Mouse (Mus musculus) neural tube, embryonic 15.5 days (tissue): Measurements from ENCODE around the gene Olfr91. TPM values are rescaled to one million over a fixed set of nuclear protein-coding genes. Genes with fewer than 3 reads are reported as not detected.
A peak's percentile ranks its signal among the peaks of the same experiment; 100 is the strongest.

ENCODE experiments used
- ATAC-seq: fragments of 200-750 bp; cut with Nextera tagmentation; 2 replicates; pipeline ENCODE4 v1.8.0; 2017; ENCODE audit warnings: mild to moderate bottlenecking, moderate TSS enrichment, moderate library complexity; ENCODE audit not compliant: low FRiP score
- H3K27ac ChIP-seq: fragments of 300-500 bp; sonication (generic); replicated peaks from 2 replicates; pipeline ENCODE4 v1.5.1; 2015; ENCODE audit warnings: mild to moderate bottlenecking, inconsistent platforms
- H3K27me3 ChIP-seq: fragments of 300-500 bp; sonication (generic); replicated peaks from 2 replicates; pipeline ENCODE4 v1.6.1; 2015; ENCODE audit warnings: inconsistent platforms
- H3K36me3 ChIP-seq: fragments of 300-500 bp; sonication (generic); 2 replicates; pipeline ENCODE4 v1.6.1; 2015; ENCODE audit warnings: inconsistent platforms
- H3K4me1 ChIP-seq: fragments of 300-500 bp; sonication (generic); 2 replicates; pipeline ENCODE4 v1.6.1; 2015; ENCODE audit warnings: inconsistent platforms
- H3K4me2 ChIP-seq: fragments of 300-500 bp; sonication (generic); 2 replicates; pipeline ENCODE4 v1.6.1; 2015; ENCODE audit warnings: inconsistent platforms, mild to moderate bottlenecking, moderate library complexity
- H3K4me3 ChIP-seq: fragments of 300-500 bp; sonication (generic); replicated peaks from 2 replicates; pipeline ENCODE4 v1.5.1; 2015; ENCODE audit warnings: mild to moderate bottlenecking, inconsistent platforms
- H3K9ac ChIP-seq: fragments of 300-500 bp; sonication (generic); replicated peaks from 2 replicates; pipeline ENCODE4 v1.6.1; 2015; ENCODE audit warnings: mild to moderate bottlenecking, inconsistent platforms
- H3K9me3 ChIP-seq: fragments of 300-500 bp; sonication (generic); replicated peaks from 2 replicates; pipeline ENCODE4 v1.6.1; 2016; ENCODE audit warnings: inconsistent platforms
- WGBS: fragments of 180-500 bp; shearing (Covaris S2); methylation state at CpG from one replicate; pipeline ENCODE4 v1.1.7; 2015; ENCODE audit warnings: mixed read lengths; 5-methylcytosine and 5-hydroxymethylcytosine counted together
- polyA plus RNA-seq: library from polyadenylated mRNA; unstranded; fragments of >200 nt; fragmentation: Nextera tagmentation; extraction: Ambion mirVana; gene quantifications from 2 replicates; pipeline ENCODE4 v1.2.1, GENCODE M21; 2015

Gene Olfr91
- polyA plus RNA-seq, 1 experiment from 2014 or later, result not detected

DNA sequence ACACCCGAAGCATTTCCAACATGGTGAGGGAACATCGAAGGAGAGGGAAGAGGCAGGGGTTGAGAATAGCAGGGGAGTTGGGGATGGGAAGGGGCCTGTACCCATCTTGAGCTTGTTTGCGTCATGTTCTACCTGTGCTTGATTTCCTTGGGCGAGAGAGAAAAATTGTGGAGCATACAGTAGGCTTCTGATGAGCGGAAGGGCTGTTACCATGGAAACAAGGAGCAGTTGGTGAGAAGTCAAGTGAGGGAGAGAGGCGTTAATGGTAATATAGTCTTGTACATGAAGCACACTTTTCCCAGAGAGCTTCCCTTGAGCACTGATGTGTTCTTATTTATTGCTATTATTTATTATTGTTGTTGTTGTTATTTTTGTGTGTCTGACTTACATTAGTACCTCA lies 41.1 kb downstream of the Olfr91 start:
- H3K9ac ChIP-seq, result no peak overlapping the region

GRCm38 (mm10) chr17:37051745-37052144 lies 46.3 kb downstream of the Olfr91 start:
- Histone ChIP-seq H3K4me1 (peaks cover 61% of the 10 kb centered on the region), H3K4me3 (peak overlapping the region; percentile 75), H3K27me3 (no peaks in the 10 kb centered on the region), H3K9ac (peak overlapping the region; percentile 95; the same call in 1 of the 2 replicates), H3K9me3 (no peaks in the 10 kb centered on the region), H3K27ac (no peak overlapping the region), H3K4me2 (peak overlapping the region; percentile 84), H3K36me3 (peaks cover 31% of the 10 kb centered on the region)
- ATAC-seq, result no peak
- 51% methylated on average over 4 of the region's 4 CpGs for WGBS

More for the DNA sequence above, 41.1 kb downstream of the Olfr91 start:
- no peak for ATAC-seq
- no peak overlapping the region for H3K4me2 ChIP-seq
- no peak overlapping the region for H3K4me3 ChIP-seq
- H3K27me3 ChIP-seq, result no peaks in the 10 kb centered on the region
- no peak overlapping the region for H3K27ac ChIP-seq
- H3K36me3 ChIP-seq, result peaks cover 69% of the 10 kb centered on the region
- WGBS, result 68% methylated on average over 6 of the region's 6 CpGs
- no peaks in the 10 kb centered on the region for H3K9me3 ChIP-seq
- peaks cover 17% of the 10 kb centered on the region for H3K4me1 ChIP-seq

DNA sequence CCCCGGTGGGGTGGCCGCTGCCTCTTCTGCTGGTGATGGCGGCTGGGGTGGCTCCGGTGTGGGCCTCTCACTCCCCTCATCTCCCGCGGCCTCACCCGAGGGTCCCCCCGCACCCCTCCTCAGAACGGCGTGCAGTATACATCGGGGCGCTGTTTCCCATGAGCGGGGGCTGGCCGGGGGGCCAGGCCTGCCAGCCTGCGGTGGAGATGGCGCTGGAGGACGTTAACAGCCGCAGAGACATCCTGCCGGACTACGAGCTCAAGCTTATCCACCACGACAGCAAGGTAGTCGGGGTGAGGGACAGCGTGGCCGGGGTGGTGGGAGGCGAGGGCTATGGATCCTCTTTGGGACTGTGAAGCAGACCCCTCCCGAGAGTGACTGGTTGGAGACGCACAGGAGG lies 47.2 kb downstream of the Olfr91 start:
- ATAC-seq, result peak; percentile 25
- no peaks in the 10 kb centered on the region for H3K27me3 ChIP-seq

GRCm38 (mm10) chr17:37050399-37050798 lies 47.7 kb downstream of the Olfr91 start:
- WGBS, result under 1% methylated on average over 22 of the region's 22 CpGs
- H3K4me1 ChIP-seq, result peaks cover 61% of the 10 kb centered on the region

More for the DNA sequence above, 47.2 kb downstream of the Olfr91 start:
- Histone ChIP-seq H3K4me2 (peak overlapping the region; percentile 84), H3K4me1 (peaks cover 61% of the 10 kb centered on the region), H3K9me3 (no peaks in the 10 kb centered on the region), H3K27ac (peak overlapping the region; percentile 86), H3K9ac (peak overlapping the region; percentile 95), H3K36me3 (peaks cover 22% of the 10 kb centered on the region), H3K4me3 (peak overlapping the region; percentile 75)
- WGBS, result 2% methylated on average over 27 of the region's 27 CpGs

DNA sequence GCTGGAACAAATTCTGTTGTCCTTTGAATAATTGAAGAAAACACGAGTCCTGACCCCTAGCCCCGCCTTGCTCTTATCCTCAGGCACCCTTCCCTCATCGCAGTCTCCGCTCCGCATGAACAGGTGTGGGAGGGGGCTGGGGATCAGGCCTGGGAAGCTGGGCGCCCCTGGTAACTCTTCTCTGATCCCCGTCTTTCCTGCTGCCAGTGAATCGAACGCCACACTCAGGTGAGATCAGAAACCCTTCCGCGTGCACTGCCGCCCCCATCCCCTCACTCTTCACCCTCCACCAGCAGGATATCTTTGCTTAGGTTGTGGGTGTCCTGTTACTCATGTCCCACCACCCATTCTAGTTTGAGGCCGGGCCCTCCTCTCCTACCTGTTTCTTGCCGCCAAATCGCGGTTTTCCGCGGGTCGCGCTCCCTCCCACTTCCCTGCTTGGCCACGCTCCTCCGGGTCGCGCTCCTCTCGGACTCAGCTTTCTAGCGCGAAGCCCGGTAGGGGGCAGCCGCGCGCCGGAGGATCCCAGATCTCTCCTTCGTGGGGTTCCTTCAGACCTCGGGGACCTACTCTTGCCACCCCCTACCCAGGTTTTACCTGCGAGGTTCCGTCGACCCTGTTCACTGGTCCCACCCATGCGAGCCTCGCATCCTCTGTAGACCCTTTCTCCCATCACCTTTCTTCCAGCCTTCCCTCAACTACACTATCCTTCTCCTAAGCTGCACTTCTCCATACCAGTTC lies 48.3 kb downstream of the Olfr91 start:
- H3K4me1 ChIP-seq, result peaks cover 65% of the 10 kb centered on the region
- ATAC-seq, result peak; percentile 20

More at GRCm38 (mm10) chr17:37050399-37050798, 47.7 kb downstream of the Olfr91 start:
- Histone ChIP-seq H3K4me3 (peak overlapping the region; percentile 75), H3K36me3 (peaks cover 17% of the 10 kb centered on the region), H3K9ac (peak overlapping the region; percentile 95), H3K27ac (peak overlapping the region; percentile 86), H3K9me3 (no peaks in the 10 kb centered on the region), H3K4me2 (peak overlapping the region; percentile 84), H3K27me3 (no peaks in the 10 kb centered on the region)
- peak; percentile 74 for ATAC-seq

GRCm38 (mm10) chr17:37048383-37048782 lies 49.7 kb downstream of the Olfr91 start:
- H3K9ac ChIP-seq, result peak overlapping the region; percentile 48
- WGBS, result 70% methylated on average over 7 of the region's 7 CpGs
- ATAC-seq, result no peak
- peak overlapping the region; percentile 90 for H3K4me3 ChIP-seq
- no peaks in the 10 kb centered on the region for H3K36me3 ChIP-seq
- H3K27me3 ChIP-seq, result no peaks in the 10 kb centered on the region
- H3K27ac ChIP-seq, result 0 out of 2 replicates have a peak overlapping the region, but pooled peaks have one; percentile 97
- H3K9me3 ChIP-seq, result no peaks in the 10 kb centered on the region
- H3K4me2 ChIP-seq, result peak overlapping the region; percentile 84
- H3K4me1 ChIP-seq, result peaks cover 65% of the 10 kb centered on the region

More for the DNA sequence above, 48.3 kb downstream of the Olfr91 start:
- peak overlapping the region; percentile 75 for H3K4me3 ChIP-seq
- H3K27ac ChIP-seq, result peak overlapping the region; percentile 86
- peaks cover 11% of the 10 kb centered on the region for H3K36me3 ChIP-seq
- no peaks in the 10 kb centered on the region for H3K9me3 ChIP-seq
- peak overlapping the region; percentile 95 for H3K9ac ChIP-seq
- WGBS, result 2% methylated on average over 39 of the region's 39 CpGs
- H3K27me3 ChIP-seq, result no peaks in the 10 kb centered on the region
- H3K4me2 ChIP-seq, result peak overlapping the region; percentile 84

DNA sequence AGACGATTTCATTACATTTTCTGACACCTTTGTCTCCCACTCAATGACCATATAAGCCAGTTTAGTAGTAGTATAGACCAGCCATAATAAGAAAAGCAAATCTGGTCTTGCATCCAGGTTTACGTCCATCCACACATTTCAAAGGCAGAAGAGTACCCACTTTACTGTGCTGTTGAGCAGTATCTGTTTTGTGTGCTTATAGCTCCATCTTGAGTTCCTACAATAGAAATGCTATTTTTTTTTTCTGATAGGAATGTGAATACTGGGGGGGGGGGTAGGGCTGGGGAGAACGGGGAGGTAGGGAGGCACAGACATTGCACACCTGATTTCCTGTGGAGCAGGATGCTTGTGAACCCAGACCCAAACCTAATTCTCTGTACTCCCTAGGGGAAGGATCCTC lies 50.1 kb downstream of the Olfr91 start:
- H3K36me3 ChIP-seq, result no peaks in the 10 kb centered on the region
- H3K9ac ChIP-seq, result peak overlapping the region; percentile 98
- H3K27ac ChIP-seq, result peak overlapping the region; percentile 97; the same call in 1 of the 2 replicates
- peak overlapping the region; percentile 84 for H3K4me2 ChIP-seq
- H3K9me3 ChIP-seq, result no peaks in the 10 kb centered on the region
- no peaks in the 10 kb centered on the region for H3K27me3 ChIP-seq
- peaks cover 61% of the 10 kb centered on the region for H3K4me1 ChIP-seq
- no peak for ATAC-seq
- H3K4me3 ChIP-seq, result peak overlapping the region; percentile 90
- WGBS, result 21% methylated on average over 3 of the region's 3 CpGs

DNA sequence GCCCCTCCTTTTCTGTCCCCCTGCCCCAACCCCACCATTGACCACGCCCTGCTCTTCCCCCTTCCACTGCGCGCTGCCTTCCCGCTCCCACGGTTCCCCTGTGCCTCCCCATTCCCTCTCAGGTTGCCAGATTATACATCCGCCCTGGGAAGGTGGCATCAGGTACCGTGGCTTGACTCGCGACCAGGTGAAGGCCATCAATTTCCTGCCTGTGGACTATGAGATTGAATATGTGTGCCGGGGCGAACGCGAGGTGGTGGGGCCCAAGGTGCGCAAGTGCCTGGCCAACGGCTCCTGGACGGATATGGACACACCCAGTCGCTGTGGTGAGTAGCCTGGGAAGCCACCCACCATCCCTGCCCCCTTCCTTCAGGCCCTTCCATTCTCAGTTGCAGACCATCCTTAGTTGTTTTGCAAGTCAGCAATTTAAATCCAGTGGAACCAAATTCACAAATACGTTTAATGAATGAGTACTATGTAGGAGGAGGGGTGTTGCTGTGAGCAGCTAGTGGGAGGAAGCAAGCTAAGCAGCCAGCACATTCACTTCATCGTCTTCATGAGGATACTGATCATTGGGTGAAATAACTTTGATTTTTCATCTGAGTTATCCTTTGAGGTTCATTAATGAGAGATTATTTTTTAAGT lies 50.6 kb downstream of the Olfr91 start:
- peaks cover 56% of the 10 kb centered on the region for H3K4me1 ChIP-seq
- H3K9me3 ChIP-seq, result no peaks in the 10 kb centered on the region
- no peaks in the 10 kb centered on the region for H3K36me3 ChIP-seq
- ATAC-seq, result no peak
- H3K4me3 ChIP-seq, result peak overlapping the region; percentile 90
- peak overlapping the region; percentile 98 for H3K9ac ChIP-seq
- 14% methylated on average over 19 of the region's 19 CpGs for WGBS
- no peaks in the 10 kb centered on the region for H3K27me3 ChIP-seq
- H3K4me2 ChIP-seq, result peak overlapping the region; percentile 84
- H3K27ac ChIP-seq, result peak overlapping the region; percentile 97

- Histone ChIP-seq H3K27ac (peak overlapping the region; percentile 97), H3K36me3 (no peaks in the 10 kb centered on the region), H3K4me3 (peak overlapping the region; percentile 90), H3K4me1 (peaks cover 47% of the 10 kb centered on the region), H3K9ac (peak overlapping the region; percentile 98), H3K27me3 (no peaks in the 10 kb centered on the region), H3K4me2 (peak overlapping the region; percentile 84), H3K9me3 (no peaks in the 10 kb centered on the region)
- peak; percentile 67 for ATAC-seq
- 1% methylated on average over 29 of the region's 58 CpGs for WGBS
Observed at GRCm38 (mm10) chr17:37046312-37047112, 51.6 kb downstream of the Olfr91 start.

DNA sequence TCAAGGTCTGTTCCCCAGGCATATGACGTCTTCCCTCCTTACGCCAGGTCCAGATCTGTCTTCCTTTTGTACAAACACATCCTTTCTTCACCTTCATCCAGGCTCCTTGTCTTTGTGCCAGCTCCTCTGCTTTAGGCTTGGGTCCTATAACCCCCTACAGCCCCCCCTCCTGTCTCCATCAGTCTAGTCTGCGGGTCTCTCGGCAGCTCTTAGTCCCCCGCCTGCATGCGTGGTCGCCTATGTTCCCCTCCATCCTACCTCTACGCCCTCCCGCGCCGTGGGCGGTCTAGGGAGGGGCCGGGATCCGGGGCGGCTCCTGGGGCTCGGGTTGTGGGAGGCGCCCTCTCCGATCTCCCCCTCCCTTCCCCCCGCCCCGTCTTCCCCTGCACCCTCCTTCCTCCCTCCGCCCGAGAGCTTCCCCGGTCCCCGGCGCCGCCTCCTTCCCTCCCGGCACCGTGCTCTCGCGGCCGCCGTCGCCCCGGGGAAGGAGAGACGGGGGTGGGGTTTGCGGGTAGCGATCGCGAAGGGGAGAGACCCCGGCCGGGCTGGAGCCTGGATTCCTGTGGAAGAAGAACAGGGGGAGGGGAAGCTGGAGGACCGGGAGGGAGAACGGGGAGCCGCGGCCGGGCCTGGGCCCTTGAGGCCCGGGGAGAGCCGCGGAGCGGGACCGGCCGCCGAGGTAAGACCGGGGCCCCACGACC lies 52.3 kb downstream of the Olfr91 start, which contains the start of gene Gabbr1:
Gene Gabbr1 (plus strand): TSS at position 356 of the 701 bp plus-strand sequence.
- Histone ChIP-seq H3K4me2 (peak within 1 kb of the TSS; percentile 84), H3K9me3 (no peaks in the 10 kb centered on the region), H3K4me3 (peak within 1 kb of the TSS; percentile 90), H3K36me3 (no peaks in the 10 kb centered on the region), H3K9ac (peak within 1 kb of the TSS; percentile 98), H3K4me1 (peaks cover 39% of the 10 kb centered on the region), H3K27ac (peak within 1 kb of the TSS; percentile 97), H3K27me3 (no peaks in the 10 kb centered on the region)
- ATAC-seq, result peak; percentile 85
- under 1% methylated on average over 37 of the region's 55 CpGs for WGBS
